Mouse (Mus musculus) embryonic facial prominence, embryonic 13.5 days (tissue): Measurements from ENCODE around the gene Farsa. TPM values are rescaled to one million over a fixed set of nuclear protein-coding genes. Genes with fewer than 3 reads are reported as not detected.

ENCODE experiments used
- ATAC-seq: fragments of 200-750 bp; cut with Nextera tagmentation; 2 replicates; pipeline ENCODE4 v1.8.0; 2017; ENCODE audit warnings: low read depth; ENCODE audit not compliant: insufficient number of reproducible peaks, insufficient read depth, low FRiP score, low TSS enrichment
- H3K27ac ChIP-seq: fragments of 300-500 bp; sonication (generic); 2 replicates; pipeline ENCODE4 v1.5.1; 2015; ENCODE audit warnings: moderate library complexity, mild to moderate bottlenecking, inconsistent platforms
- H3K27me3 ChIP-seq: fragments of 300-500 bp; sonication (generic); 2 replicates; pipeline ENCODE4 v1.6.1; 2015; ENCODE audit warnings: mild to moderate bottlenecking, inconsistent platforms
- H3K36me3 ChIP-seq: fragments of 300-500 bp; sonication (generic); 2 replicates; pipeline ENCODE4 v1.6.1; 2015; ENCODE audit warnings: mild to moderate bottlenecking, inconsistent platforms
- H3K4me1 ChIP-seq: fragments of 300-500 bp; sonication (generic); 2 replicates; pipeline ENCODE4 v1.6.1; 2015; ENCODE audit warnings: inconsistent platforms
- H3K4me2 ChIP-seq: fragments of 300-500 bp; sonication (generic); 2 replicates; pipeline ENCODE4 v1.6.1; 2015; ENCODE audit warnings: moderate library complexity, mild to moderate bottlenecking, inconsistent platforms
- H3K4me3 ChIP-seq: fragments of 300-500 bp; sonication (generic); 2 replicates; pipeline ENCODE4 v1.5.1; 2015; ENCODE audit warnings: mild to moderate bottlenecking, inconsistent platforms
- H3K9ac ChIP-seq: fragments of 300-500 bp; sonication (generic); 2 replicates; pipeline ENCODE4 v1.6.1; 2015; ENCODE audit warnings: mild to moderate bottlenecking, inconsistent platforms
- H3K9me3 ChIP-seq: fragments of 300-500 bp; sonication (generic); 2 replicates; pipeline ENCODE4 v1.6.1; 2016; ENCODE audit warnings: inconsistent platforms
- WGBS: fragments of 180-500 bp; shearing (Covaris S2); methylation state at CpG from one replicate; pipeline ENCODE4 v1.1.7; 2015; ENCODE audit warnings: mixed read lengths; 5-methylcytosine and 5-hydroxymethylcytosine counted together
- polyA plus RNA-seq: library from polyadenylated mRNA; unstranded; fragments of >200 nt; fragmentation: Nextera tagmentation; extraction: Ambion mirVana; gene quantifications from 2 replicates; pipeline ENCODE4 v1.2.1, GENCODE M21; 2015

The Farsa gene
- polyA plus RNA-seq, 1 experiment from 2014 or later: 108 TPM

GRCm38 (mm10) chr8:84846722-84847572, 9.8 kb upstream of the Farsa start, which contains the start of gene Calr:
TSS of gene Calr (minus strand) at chr8:84846934.
- Histone ChIP-seq H3K4me2 (peak within 1 kb of the TSS; percentile 84), H3K27ac (peak within 1 kb of the TSS; percentile 88), H3K27me3 (no peaks in the 10 kb centered on the region), H3K9ac (peak within 1 kb of the TSS; percentile 97), H3K4me3 (peak within 1 kb of the TSS; percentile 97), H3K4me1 (peaks cover 42% of the 10 kb centered on the region), H3K9me3 (no peaks in the 10 kb centered on the region), H3K36me3 (peaks cover 37% of the 10 kb centered on the region)
- peak; percentile 99 for ATAC-seq
- whole genome bisulfite sequencing: under 1% methylated on average over 55 of the region's 55 CpGs

GRCm38 (mm10) chr8:84847684-84848435, 8.9 kb upstream of the Farsa start:
- Histone ChIP-seq H3K27me3 (no peaks in the 10 kb centered on the region), H3K27ac (peak overlapping the region; percentile 80), H3K9me3 (no peaks in the 10 kb centered on the region), H3K9ac (peak overlapping the region; percentile 74), H3K4me3 (peak overlapping the region; percentile 97), H3K4me1 (peaks cover 37% of the 10 kb centered on the region), H3K36me3 (peaks cover 28% of the 10 kb centered on the region), H3K4me2 (peak overlapping the region; percentile 75)
- ATAC-seq: no peak
- WGBS: 38% methylated on average over 6 of the region's 6 CpGs

- 96% methylated on average over 3 of the region's 3 CpGs for WGBS
- Histone ChIP-seq H3K27me3 (no peaks in the 10 kb centered on the region), H3K9ac (no peak overlapping the region; the same call in 1 of the 2 replicates), H3K36me3 (peaks cover 24% of the 10 kb centered on the region), H3K4me3 (peak overlapping the region; percentile 74), H3K4me2 (peak overlapping the region; percentile 94; the same call in 1 of the 2 replicates), H3K9me3 (no peaks in the 10 kb centered on the region), H3K4me1 (peaks cover 14% of the 10 kb centered on the region), H3K27ac (no peak overlapping the region)
- ATAC-seq: no peak
Observed at GRCm38 (mm10) chr8:84856434-84856833, 355 bp upstream of the Farsa start.

GRCm38 (mm10) chr8:84871376-84872308, 14.9 kb downstream of the Farsa start, which contains the start of gene Syce2:
TSS of gene Syce2 (plus strand) at chr8:84872111.
- no peaks in the 10 kb centered on the region for H3K9me3 ChIP-seq
- ATAC-seq: peak; percentile 32
- peak within 1 kb of the TSS; percentile 74 for H3K9ac ChIP-seq
- H3K4me1 ChIP-seq: peaks cover 16% of the 10 kb centered on the region
- H3K27me3 ChIP-seq: no peaks in the 10 kb centered on the region
- peaks cover 32% of the 10 kb centered on the region for H3K36me3 ChIP-seq
- peak within 1 kb of the TSS; percentile 96 for H3K4me2 ChIP-seq
- peak within 1 kb of the TSS; percentile 54 for H3K4me3 ChIP-seq
- 13% methylated on average over 45 of the region's 46 CpGs for WGBS
- H3K27ac ChIP-seq: peak within 1 kb of the TSS; percentile 8; the same call in 1 of the 2 replicates

- peak; percentile 59 for ATAC-seq
- Histone ChIP-seq H3K4me1 (peaks cover 16% of the 10 kb centered on the region), H3K27ac (no peak overlapping the region), H3K27me3 (no peaks in the 10 kb centered on the region), H3K9me3 (no peaks in the 10 kb centered on the region), H3K9ac (peak overlapping the region; percentile 74), H3K4me3 (peak overlapping the region; percentile 54), H3K36me3 (peaks cover 24% of the 10 kb centered on the region), H3K4me2 (peak overlapping the region; percentile 96)
- WGBS: 4% methylated on average over 54 of the region's 54 CpGs
Observed at GRCm38 (mm10) chr8:84872309-84872965, 15.6 kb downstream of the Farsa start.

GRCm38 (mm10) chr8:84873016-84873415, 16.2 kb downstream of the Farsa start:
- H3K36me3 ChIP-seq: peaks cover 18% of the 10 kb centered on the region
- WGBS: 62% methylated on average over 4 of the region's 4 CpGs
- peak overlapping the region; percentile 54 for H3K4me3 ChIP-seq
- H3K9me3 ChIP-seq: no peaks in the 10 kb centered on the region
- no peaks in the 10 kb centered on the region for H3K27me3 ChIP-seq
- no peak overlapping the region for H3K27ac ChIP-seq
- H3K9ac ChIP-seq: peak overlapping the region; percentile 74
- H3K4me2 ChIP-seq: peak overlapping the region; percentile 96
- ATAC-seq: no peak
- H3K4me1 ChIP-seq: peaks cover 16% of the 10 kb centered on the region

- no peak overlapping the region for H3K27ac ChIP-seq
- ATAC-seq: no peak
- H3K4me3 ChIP-seq: no peak overlapping the region
- WGBS: 93% methylated on average over 3 of the region's 3 CpGs
- H3K9ac ChIP-seq: no peak overlapping the region
- peaks cover 5% of the 10 kb centered on the region for H3K36me3 ChIP-seq
- H3K9me3 ChIP-seq: no peaks in the 10 kb centered on the region
- no peak overlapping the region for H3K4me2 ChIP-seq
- H3K27me3 ChIP-seq: no peaks in the 10 kb centered on the region
- H3K4me1 ChIP-seq: peaks cover 16% of the 10 kb centered on the region
Observed at GRCm38 (mm10) chr8:84874339-84874738, 17.6 kb downstream of the Farsa start.

- no peak overlapping the region for H3K4me2 ChIP-seq
- no peaks in the 10 kb centered on the region for H3K27me3 ChIP-seq
- WGBS: 78% methylated on average over 3 of the region's 3 CpGs
- H3K27ac ChIP-seq: no peak overlapping the region
- peaks cover 7% of the 10 kb centered on the region for H3K4me1 ChIP-seq
- no peak overlapping the region for H3K9ac ChIP-seq
- H3K36me3 ChIP-seq: no peaks in the 10 kb centered on the region
- no peak overlapping the region for H3K4me3 ChIP-seq
- H3K9me3 ChIP-seq: no peaks in the 10 kb centered on the region
- no peak for ATAC-seq
Observed at GRCm38 (mm10) chr8:84877297-84878035, 20.7 kb downstream of the Farsa start.

- Histone ChIP-seq H3K9ac (no peak overlapping the region), H3K36me3 (0 out of 2 replicates have a peak, but pooled peaks cover 3% of the 10 kb centered on the region), H3K27me3 (no peaks in the 10 kb centered on the region), H3K27ac (no peak overlapping the region), H3K4me3 (no peak overlapping the region), H3K9me3 (no peaks in the 10 kb centered on the region), H3K4me2 (no peak overlapping the region), H3K4me1 (no peaks in the 10 kb centered on the region)
- ATAC-seq: no peak
- WGBS: 92% methylated on average over 1 of the region's 1 CpGs
Observed at GRCm38 (mm10) chr8:84878915-84879314, 22.1 kb downstream of the Farsa start.

- H3K4me3 ChIP-seq: no peak overlapping the region
- ATAC-seq: no peak
- no peak overlapping the region for H3K9ac ChIP-seq
- H3K27me3 ChIP-seq: no peaks in the 10 kb centered on the region
- no peak overlapping the region for H3K4me2 ChIP-seq
- H3K36me3 ChIP-seq: peaks cover 43% of the 10 kb centered on the region
- WGBS: 85% methylated on average over 4 of the region's 4 CpGs
- H3K27ac ChIP-seq: no peak overlapping the region
- no peaks in the 10 kb centered on the region for H3K4me1 ChIP-seq
- H3K9me3 ChIP-seq: no peaks in the 10 kb centered on the region
Observed at GRCm38 (mm10) chr8:84884728-84885127, 27.9 kb downstream of the Farsa start.
